Mouse (Mus musculus): ENCODE results near the gene Zbtb16. TPM values are rescaled to one million over a fixed set of nuclear protein-coding genes. Genes with fewer than 3 reads are reported as not detected.

Gene Zbtb16
- total and polyA plus RNA-seq, 2 experiments, result 7.2 to 24.2 TPM

- Histone ChIP-seq H3K9ac (ENCODE audit: low read depth, low read length) (peak overlapping the region; percentile 51), H3K27ac (replicated peaks; ENCODE audit: insufficient read depth, low read depth, low read length) (peak overlapping the region; percentile 97), H3K79me2 (ENCODE audit: control insufficient read depth, insufficient read depth, low read length) (peaks cover 17% of the 10 kb centered on the region; the same call in 1 of the 2 replicates), H3K27me3 (ENCODE audit: control insufficient read depth, insufficient read depth, low read length) (no peaks in the 10 kb centered on the region), H3K36me3 (ENCODE audit: control insufficient read depth, insufficient read depth, low read length) (no peaks in the 10 kb centered on the region), H3K4me1 (ENCODE audit: control insufficient read depth, insufficient read depth, low read length) (peaks cover 46% of the 10 kb centered on the region), H3K4me3 (ENCODE audit: insufficient read depth, low read depth, low read length) (no peak overlapping the region)
- WGBS, result 49% methylated on average over 10 of the region's 10 CpGs
- peak; percentile 80 for DNase-seq (ENCODE audit: extremely low read depth, low read depth, low spot score)
- TF ChIP-seq POLR2A (IDR thresholded peaks at IDR 0.05; ENCODE audit: extremely low read depth, insufficient read depth, low read length), result no peak
- TF ChIP-seq CTCF (IDR thresholded peaks at IDR 0.05; ENCODE audit: low read depth, low read length), result no peak
These were observed 105.5 kb downstream of the Zbtb16 start for GRCm38 (mm10) chr9:48730446-48730979.

- 10% methylated on average over 3 of the region's 3 CpGs for WGBS
- DNase-seq (ENCODE audit: extremely low read depth, low read depth, low spot score), result peak; percentile 98
- Histone ChIP-seq H3K4me3 (ENCODE audit: insufficient read depth, low read depth, low read length) (no peak overlapping the region), H3K27me3 (ENCODE audit: control insufficient read depth, insufficient read depth, low read length) (no peaks in the 10 kb centered on the region), H3K27ac (replicated peaks; ENCODE audit: insufficient read depth, low read depth, low read length) (peak overlapping the region; percentile 97), H3K4me1 (ENCODE audit: control insufficient read depth, insufficient read depth, low read length) (peaks cover 41% of the 10 kb centered on the region), H3K79me2 (ENCODE audit: control insufficient read depth, insufficient read depth, low read length) (peaks cover 7% of the 10 kb centered on the region; the same call in 1 of the 2 replicates), H3K9ac (ENCODE audit: low read depth, low read length) (peak overlapping the region; percentile 57), H3K36me3 (ENCODE audit: control insufficient read depth, insufficient read depth, low read length) (no peaks in the 10 kb centered on the region)
- no peak for TF ChIP-seq POLR2A (IDR thresholded peaks at IDR 0.05; ENCODE audit: extremely low read depth, insufficient read depth, low read length)
- TF ChIP-seq CTCF (IDR thresholded peaks at IDR 0.05; ENCODE audit: low read depth, low read length), result no peak
These were observed 106.6 kb downstream of the Zbtb16 start for GRCm38 (mm10) chr9:48729471-48729870.

DNA sequence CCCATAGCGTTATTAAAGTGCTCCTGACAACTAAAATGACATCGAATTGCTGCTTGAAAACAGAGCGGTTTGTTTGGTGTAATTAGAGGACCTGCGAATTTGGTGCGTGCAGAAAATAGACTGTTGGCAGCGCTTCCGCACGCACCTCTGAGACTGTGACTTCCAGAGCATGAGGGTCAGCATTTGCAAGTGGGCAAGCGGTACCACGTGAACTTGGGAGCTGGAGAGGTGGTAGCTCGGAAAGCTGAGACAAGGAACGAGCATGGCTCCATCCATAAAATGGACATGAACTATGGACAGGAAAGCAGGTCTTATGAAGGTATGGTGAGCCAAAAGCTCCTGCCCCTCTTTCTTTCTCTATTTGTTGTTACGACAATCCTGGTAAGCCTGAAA, 107.3 kb downstream of the Zbtb16 start:
- H3K9ac ChIP-seq (ENCODE audit: low read depth, low read length), result peak overlapping the region; percentile 10
- peak overlapping the region; percentile 92 for H3K27ac ChIP-seq (replicated peaks; ENCODE audit: insufficient read depth, low read depth, low read length)
- TF ChIP-seq POLR2A (IDR thresholded peaks at IDR 0.05; ENCODE audit: extremely low read depth, insufficient read depth, low read length), result no peak
- no peak for TF ChIP-seq CTCF (IDR thresholded peaks at IDR 0.05; ENCODE audit: low read depth, low read length)
- no peaks in the 10 kb centered on the region for H3K27me3 ChIP-seq (ENCODE audit: control insufficient read depth, insufficient read depth, low read length)
- no peak overlapping the region for H3K4me3 ChIP-seq (ENCODE audit: insufficient read depth, low read depth, low read length)
- peaks cover 44% of the 10 kb centered on the region for H3K4me1 ChIP-seq (ENCODE audit: control insufficient read depth, insufficient read depth, low read length)
- no peaks in the 10 kb centered on the region for H3K36me3 ChIP-seq (ENCODE audit: control insufficient read depth, insufficient read depth, low read length)
- 93% methylated on average over 13 of the region's 13 CpGs for WGBS
- DNase-seq (ENCODE audit: extremely low read depth, low read depth, low spot score), result no peak
- H3K79me2 ChIP-seq (ENCODE audit: control insufficient read depth, insufficient read depth, low read length), result peaks cover 7% of the 10 kb centered on the region; the same call in 1 of the 2 replicates

DNA sequence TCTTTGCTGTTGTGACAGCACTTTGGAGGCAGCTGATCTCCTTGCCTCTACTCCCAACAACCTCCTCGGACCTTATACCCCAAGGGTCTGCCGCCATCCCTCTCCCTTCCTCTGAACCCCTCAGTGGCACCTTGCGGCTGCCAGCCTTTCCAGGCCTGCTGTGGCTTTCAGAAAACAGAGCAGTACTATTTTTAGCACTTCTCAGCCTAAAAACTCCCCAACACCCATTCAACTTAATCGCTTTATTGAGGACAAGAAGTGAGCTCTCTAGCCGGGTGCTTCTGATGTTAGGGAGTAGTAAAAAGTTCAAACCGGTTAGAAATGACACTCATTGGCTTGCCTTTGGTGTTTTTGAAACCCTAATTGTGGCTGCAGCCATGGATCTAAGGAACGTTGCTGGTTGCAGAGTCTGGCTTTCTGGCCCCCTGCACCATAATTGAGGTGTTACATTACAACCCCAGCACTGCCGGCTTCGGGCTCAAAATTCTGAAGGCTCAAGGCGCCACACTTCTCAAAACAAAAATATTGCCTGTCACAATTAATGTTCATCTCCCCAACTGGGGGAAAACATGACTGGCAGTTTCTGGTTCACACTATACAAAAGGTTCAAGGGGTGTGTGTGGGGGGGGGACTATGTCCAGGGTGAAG, 107.8 kb downstream of the Zbtb16 start:
- no peak for DNase-seq (ENCODE audit: extremely low read depth, low read depth, low spot score)
- H3K36me3 ChIP-seq (ENCODE audit: control insufficient read depth, insufficient read depth, low read length), result no peaks in the 10 kb centered on the region
- H3K27me3 ChIP-seq (ENCODE audit: control insufficient read depth, insufficient read depth, low read length), result no peaks in the 10 kb centered on the region
- 94% methylated on average over 10 of the region's 10 CpGs for WGBS
- no peak overlapping the region for H3K4me3 ChIP-seq (ENCODE audit: insufficient read depth, low read depth, low read length)
- peak overlapping the region; percentile 92 for H3K27ac ChIP-seq (replicated peaks; ENCODE audit: insufficient read depth, low read depth, low read length)
- no peak for TF ChIP-seq CTCF (IDR thresholded peaks at IDR 0.05; ENCODE audit: low read depth, low read length)
- TF ChIP-seq POLR2A (IDR thresholded peaks at IDR 0.05; ENCODE audit: extremely low read depth, insufficient read depth, low read length), result no peak
- peaks cover 7% of the 10 kb centered on the region; the same call in 1 of the 2 replicates for H3K79me2 ChIP-seq (ENCODE audit: control insufficient read depth, insufficient read depth, low read length)
- H3K4me1 ChIP-seq (ENCODE audit: control insufficient read depth, insufficient read depth, low read length), result peaks cover 43% of the 10 kb centered on the region
- no peak overlapping the region for H3K9ac ChIP-seq (ENCODE audit: low read depth, low read length)

GRCm38 (mm10) chr9:48726341-48726740, 109.7 kb downstream of the Zbtb16 start:
- no peaks in the 10 kb centered on the region for H3K36me3 ChIP-seq (ENCODE audit: control insufficient read depth, insufficient read depth, low read length)
- no peaks in the 10 kb centered on the region for H3K27me3 ChIP-seq (ENCODE audit: control insufficient read depth, insufficient read depth, low read length)
- peaks cover 17% of the 10 kb centered on the region; the same call in 1 of the 2 replicates for H3K79me2 ChIP-seq (ENCODE audit: control insufficient read depth, insufficient read depth, low read length)
- no peak overlapping the region for H3K9ac ChIP-seq (ENCODE audit: low read depth, low read length)
- no peak overlapping the region for H3K4me3 ChIP-seq (ENCODE audit: insufficient read depth, low read depth, low read length)
- H3K27ac ChIP-seq (replicated peaks; ENCODE audit: insufficient read depth, low read depth, low read length), result no peak overlapping the region
- no peak for DNase-seq (ENCODE audit: extremely low read depth, low read depth, low spot score)
- peaks cover 36% of the 10 kb centered on the region for H3K4me1 ChIP-seq (ENCODE audit: control insufficient read depth, insufficient read depth, low read length)
- no peak for TF ChIP-seq CTCF (IDR thresholded peaks at IDR 0.05; ENCODE audit: low read depth, low read length)
- no peak for TF ChIP-seq POLR2A (IDR thresholded peaks at IDR 0.05; ENCODE audit: extremely low read depth, insufficient read depth, low read length)
- 87% methylated on average over 8 of the region's 8 CpGs for WGBS

GRCm38 (mm10) chr9:48725918-48726317, 110.1 kb downstream of the Zbtb16 start:
- H3K27ac ChIP-seq (replicated peaks; ENCODE audit: insufficient read depth, low read depth, low read length), result no peak overlapping the region; the same call in 1 of the 2 replicates
- no peak overlapping the region for H3K9ac ChIP-seq (ENCODE audit: low read depth, low read length)
- no peak overlapping the region for H3K4me3 ChIP-seq (ENCODE audit: insufficient read depth, low read depth, low read length)
- H3K4me1 ChIP-seq (ENCODE audit: control insufficient read depth, insufficient read depth, low read length), result peaks cover 36% of the 10 kb centered on the region
- no peaks in the 10 kb centered on the region for H3K27me3 ChIP-seq (ENCODE audit: control insufficient read depth, insufficient read depth, low read length)
- 87% methylated on average over 4 of the region's 4 CpGs for WGBS
- TF ChIP-seq POLR2A (IDR thresholded peaks at IDR 0.05; ENCODE audit: extremely low read depth, insufficient read depth, low read length) (no peak), CTCF (IDR thresholded peaks at IDR 0.05; ENCODE audit: low read depth, low read length) (no peak)
- peaks cover 20% of the 10 kb centered on the region; the same call in 1 of the 2 replicates for H3K79me2 ChIP-seq (ENCODE audit: control insufficient read depth, insufficient read depth, low read length)
- DNase-seq (ENCODE audit: extremely low read depth, low read depth, low spot score), result no peak
- H3K36me3 ChIP-seq (ENCODE audit: control insufficient read depth, insufficient read depth, low read length), result no peaks in the 10 kb centered on the region
